Mouse (Mus musculus): Measurements from ENCODE around the gene Lactbl1.
A peak's percentile ranks its signal among the peaks of the same experiment; 100 is the strongest.

Lactbl1 gene

GRCm38 (mm10) chr4:136622388-136622787 lies at the start of gene Lactbl1:
Lactbl1 (plus strand) TSS chr4:136622621.
- DNase-seq (ENCODE audit: extremely low spot score, low spot score), result no peak

GRCm38 (mm10) chr4:136581885-136582284 lies 40.5 kb upstream of the Lactbl1 start:
- DNase-seq (ENCODE audit: extremely low spot score, low spot score), result no peak

- DNase-seq (ENCODE audit: extremely low spot score, low spot score), result no peak
Measured at GRCm38 (mm10) chr4:136587221-136587827, 35.1 kb upstream of the Lactbl1 start.

GRCm38 (mm10) chr4:136588003-136588402 lies 34.4 kb upstream of the Lactbl1 start:
- no peak for DNase-seq (ENCODE audit: extremely low spot score, low spot score)

GRCm38 (mm10) chr4:136592111-136592510 lies 30.3 kb upstream of the Lactbl1 start:
- no peak for DNase-seq (ENCODE audit: extremely low spot score, low spot score)

- no peak for DNase-seq (ENCODE audit: extremely low spot score, low spot score)
Measured at GRCm38 (mm10) chr4:136594006-136594405, 28.4 kb upstream of the Lactbl1 start.

GRCm38 (mm10) chr4:136595221-136595620 lies 27.2 kb upstream of the Lactbl1 start:
- DNase-seq (ENCODE audit: extremely low spot score, low spot score), result no peak

- DNase-seq (ENCODE audit: extremely low spot score, low spot score), result no peak
Measured at GRCm38 (mm10) chr4:136598268-136598876, 24.0 kb upstream of the Lactbl1 start.

GRCm38 (mm10) chr4:136599869-136600268 lies 22.6 kb upstream of the Lactbl1 start:
- no peak for DNase-seq (ENCODE audit: extremely low spot score, low spot score)

GRCm38 (mm10) chr4:136600536-136600935 lies 21.9 kb upstream of the Lactbl1 start:
- no peak for DNase-seq (ENCODE audit: extremely low spot score, low spot score)

- peak; percentile 48 for DNase-seq (ENCODE audit: extremely low spot score, low spot score)
Measured at GRCm38 (mm10) chr4:136601476-136601875, 20.9 kb upstream of the Lactbl1 start.

- peak; percentile 79 for DNase-seq (ENCODE audit: extremely low spot score, low spot score)
Measured at GRCm38 (mm10) chr4:136602018-136602554, 20.3 kb upstream of the Lactbl1 start.

- DNase-seq (ENCODE audit: extremely low spot score, low spot score), result peak; percentile 98
Measured at GRCm38 (mm10) chr4:136602568-136602967, 19.9 kb upstream of the Lactbl1 start, which contains the start of gene Kdm1a. Kdm1a (minus strand) TSS chr4:136602723.

GRCm38 (mm10) chr4:136605756-136606485 lies 16.5 kb upstream of the Lactbl1 start:
- DNase-seq (ENCODE audit: extremely low spot score, low spot score), result no peak

GRCm38 (mm10) chr4:136610387-136610856 lies 12.0 kb upstream of the Lactbl1 start, which contains the start of gene Tex46:
Tex46 (plus strand) TSS chr4:136610437.
- no peak for DNase-seq (ENCODE audit: extremely low spot score, low spot score)

- no peak for DNase-seq (ENCODE audit: extremely low spot score, low spot score)
Measured at GRCm38 (mm10) chr4:136613657-136614056, 8.8 kb upstream of the Lactbl1 start.

- peak; percentile 23 for DNase-seq (ENCODE audit: extremely low spot score, low spot score)
Measured at GRCm38 (mm10) chr4:136621336-136621735, 1.1 kb upstream of the Lactbl1 start.

GRCm38 (mm10) chr4:136621956-136622355 lies 465 bp upstream of the Lactbl1 start:
- DNase-seq (ENCODE audit: extremely low spot score, low spot score), result no peak

- DNase-seq (ENCODE audit: extremely low spot score, low spot score), result no peak
Measured at GRCm38 (mm10) chr4:136626590-136626989, 4.2 kb downstream of the Lactbl1 start.

GRCm38 (mm10) chr4:136631237-136631994 lies 9.0 kb downstream of the Lactbl1 start:
- no peak for DNase-seq (ENCODE audit: extremely low spot score, low spot score)

GRCm38 (mm10) chr4:136635995-136636394 lies 13.6 kb downstream of the Lactbl1 start:
- DNase-seq (ENCODE audit: extremely low spot score, low spot score), result no peak
